Mouse (Mus musculus) stomach, embryonic 16.5 days (tissue): Measurements from ENCODE around the gene Grb14. TPM values are rescaled to one million over a fixed set of nuclear protein-coding genes. Genes with fewer than 3 reads are reported as not detected.

Experiments used
- polyA plus RNA-seq: library from polyadenylated mRNA; unstranded; fragments of >200 nt; fragmentation: Nextera tagmentation; extraction: Ambion mirVana; gene quantifications from 2 replicates; pipeline ENCODE4 v1.2.1, GENCODE M21; 2015

The Grb14 gene
- polyA plus RNA-seq, 1 experiment from 2014 or later: 18.0 TPM

Other genes starting within 250 kb of the Grb14 start
- 17.1 and 19.3 TPM in 2 replicates for gene Cobll1, start 214.4 kb upstream of the Grb14 start, polyA plus RNA-seq